Mouse (Mus musculus) gastrocnemius, postnatal 10 days (tissue): ENCODE measurements around the gene Gm21173. TPM values are rescaled to one million over a fixed set of nuclear protein-coding genes. Genes with fewer than 3 reads are reported as not detected.
"Not testable (repeated sequence)": the region's sequence is repeated elsewhere in the genome, so short reads cannot be mapped to it uniquely, and the experiment has no call there.

Experiments used
- DNase-seq: peaks from one replicate; pipeline ENCODE4 v3.0.0; 2021; ENCODE audit warnings: mixed read lengths
- long read RNA-seq, 2 experiments: library from polyadenylated mRNA; stranded (forward); transcript quantifications; one replicate each; pipeline ENCODE4 v2.0.0; 2021
- total RNA-seq, 2 experiments: library from RNA; stranded (reverse); gene quantifications; 2 replicates each; pipeline ENCODE4 v1.2.3; 2021

Gene Gm21173
- total RNA-seq, result not detected
- long read RNA-seq, experiment 1, result 0 reads
- long read RNA-seq, experiment 2, result 0 reads

DNA sequence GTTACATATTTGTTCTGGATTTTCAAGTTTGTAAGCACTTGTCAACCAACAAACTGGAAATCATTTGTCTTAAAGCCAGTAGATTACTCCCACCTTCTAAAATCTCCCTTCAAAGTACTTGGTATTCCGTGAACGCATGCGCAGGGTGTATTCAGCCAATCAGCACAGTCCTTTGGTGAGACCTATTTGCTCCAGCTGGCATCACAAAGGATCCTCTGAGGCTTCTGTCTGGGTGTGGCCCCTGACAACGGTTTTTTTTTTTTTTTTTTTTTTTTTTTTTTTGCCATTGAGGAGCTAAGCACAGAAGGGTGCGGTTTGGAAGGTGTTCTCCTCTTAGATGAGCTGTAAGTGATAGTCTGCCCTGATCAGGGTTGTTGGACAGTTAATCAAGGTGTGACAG is at the start of gene Gm21173:
Gene Gm21173 (plus strand): TSS at position 301 of the 400 bp plus-strand sequence.
- not testable (repeated sequence) for DNase-seq
